Mouse (Mus musculus): ENCODE results near the gene Pak4. TPM values are rescaled to one million over a fixed set of nuclear protein-coding genes. Genes with fewer than 3 reads are reported as not detected.
"Not testable (repeated sequence)": the region's sequence is repeated elsewhere in the genome, so short reads cannot be mapped to it uniquely, and the experiment has no call there.

The Pak4 gene
- 31.8 and 34.3 TPM in 2 replicates for polyA plus RNA-seq (2016; fragmentation: Nextera tagmentation; extraction: Ambion mirVana)

- H3K9me3 ChIP-seq (replicated peaks) = no peaks in the 10 kb centered on the region
- peaks cover 44% of the 10 kb centered on the region for H3K4me1 ChIP-seq
- H3K9ac ChIP-seq = peak within 1 kb of the TSS; percentile 76
- H3K4me2 ChIP-seq (replicated peaks) = peak within 1 kb of the TSS; percentile 79
- no peaks in the 10 kb centered on the region for H3K27me3 ChIP-seq
- peak; percentile 94 for ATAC-seq (ENCODE audit: low FRiP score)
- H3K36me3 ChIP-seq = 0 out of 2 replicates have a peak, but pooled peaks cover 7% of the 10 kb centered on the region
- H3K27ac ChIP-seq = peak within 1 kb of the TSS; percentile 86
- H3K4me3 ChIP-seq = peak within 1 kb of the TSS; percentile 65
- under 1% methylated on average over 66 of the region's 66 CpGs for WGBS
Observed at GRCm38 (mm10) chr7:28597642-28598446, at the start of gene Pak4, which contains the start of gene Samd4b. Pak4 (minus strand) TSS chr7:28598185. Samd4b (minus strand) TSS chr7:28598144.

DNA sequence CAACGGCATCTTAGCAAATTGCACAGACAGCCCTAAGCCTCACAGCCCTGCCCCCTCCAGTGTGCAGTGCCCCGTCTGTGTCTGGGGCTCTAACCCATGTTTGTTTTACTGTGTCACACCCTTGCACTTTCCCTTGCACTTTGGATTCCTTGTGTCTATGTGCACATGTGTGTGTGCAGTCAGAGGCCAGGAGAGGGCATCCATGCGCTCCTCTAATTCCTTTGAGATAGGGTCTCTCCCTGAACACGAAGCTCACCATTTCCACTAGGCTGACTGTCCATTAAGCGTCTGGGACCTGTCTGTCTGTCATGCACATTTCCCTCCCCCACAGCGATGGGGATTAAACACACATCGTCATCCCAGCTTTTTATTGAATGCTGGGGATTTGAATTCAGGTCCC is 49.0 kb upstream of the Pak4 start:
- no peak overlapping the region for H3K4me3 ChIP-seq
- H3K9me3 ChIP-seq (replicated peaks) = 0 out of 2 replicates have a peak, but pooled peaks cover 3% of the 10 kb centered on the region
- no peak overlapping the region for H3K9ac ChIP-seq
- H3K4me1 ChIP-seq = no peaks in the 10 kb centered on the region
- H3K36me3 ChIP-seq = no peaks in the 10 kb centered on the region
- H3K4me2 ChIP-seq (replicated peaks) = no peak overlapping the region
- H3K27ac ChIP-seq = no peak overlapping the region
- ATAC-seq (ENCODE audit: low FRiP score) = no peak
- WGBS = 56% methylated on average over 7 of the region's 7 CpGs
- no peaks in the 10 kb centered on the region for H3K27me3 ChIP-seq

DNA sequence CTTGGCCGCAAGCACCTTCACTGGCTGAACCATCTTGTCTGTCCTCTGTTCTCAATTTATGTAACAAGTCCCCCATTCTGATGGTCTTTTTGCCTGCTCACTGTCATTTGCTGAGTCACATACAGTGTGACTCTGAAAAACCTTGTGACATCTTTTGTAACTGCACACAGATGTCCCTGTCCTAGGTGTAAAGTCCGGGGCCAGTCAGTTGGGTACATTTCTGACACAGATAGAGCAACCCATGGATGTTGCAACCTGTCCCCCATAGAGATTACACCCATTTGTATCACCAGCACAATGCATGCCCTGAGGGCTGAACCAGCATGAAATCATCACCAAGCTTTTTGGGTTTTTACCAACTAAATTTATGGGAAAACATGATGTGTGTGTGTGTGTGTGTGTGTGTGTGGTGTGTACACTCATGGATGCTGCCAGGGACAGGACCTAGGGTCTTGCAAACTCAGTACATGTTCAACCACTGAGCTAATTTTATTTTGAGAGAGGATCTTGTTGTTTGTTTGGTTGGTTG is 48.0 kb upstream of the Pak4 start:
- Histone ChIP-seq H3K9ac (no peak overlapping the region), H3K27ac (no peak overlapping the region), H3K9me3 (replicated peaks) (0 out of 2 replicates have a peak, but pooled peaks cover under 1% of the 10 kb centered on the region), H3K4me1 (no peaks in the 10 kb centered on the region), H3K4me3 (no peak overlapping the region), H3K36me3 (no peaks in the 10 kb centered on the region), H3K4me2 (replicated peaks) (no peak overlapping the region), H3K27me3 (no peaks in the 10 kb centered on the region)
- no peak for ATAC-seq (ENCODE audit: low FRiP score)
- 91% methylated on average over 2 of the region's 2 CpGs for WGBS

GRCm38 (mm10) chr7:28645366-28645765 is 47.4 kb upstream of the Pak4 start:
- no peak for ATAC-seq (ENCODE audit: low FRiP score)
- Histone ChIP-seq H3K9ac (no peak overlapping the region), H3K4me1 (no peaks in the 10 kb centered on the region), H3K4me3 (no peak overlapping the region), H3K27me3 (no peaks in the 10 kb centered on the region), H3K36me3 (no peaks in the 10 kb centered on the region), H3K9me3 (replicated peaks) (no peaks in the 10 kb centered on the region), H3K4me2 (replicated peaks) (no peak overlapping the region), H3K27ac (no peak overlapping the region)
- WGBS = 45% methylated on average over 6 of the region's 6 CpGs

- no peak overlapping the region for H3K9ac ChIP-seq
- H3K27me3 ChIP-seq = no peaks in the 10 kb centered on the region
- no peaks in the 10 kb centered on the region for H3K9me3 ChIP-seq (replicated peaks)
- no peak overlapping the region for H3K27ac ChIP-seq
- WGBS = 81% methylated on average over 8 of the region's 8 CpGs
- no peaks in the 10 kb centered on the region for H3K36me3 ChIP-seq
- H3K4me1 ChIP-seq = no peaks in the 10 kb centered on the region
- H3K4me3 ChIP-seq = no peak overlapping the region
- no peak for ATAC-seq (ENCODE audit: low FRiP score)
- no peak overlapping the region for H3K4me2 ChIP-seq (replicated peaks)
Observed at GRCm38 (mm10) chr7:28641546-28641945, 43.6 kb upstream of the Pak4 start.

DNA sequence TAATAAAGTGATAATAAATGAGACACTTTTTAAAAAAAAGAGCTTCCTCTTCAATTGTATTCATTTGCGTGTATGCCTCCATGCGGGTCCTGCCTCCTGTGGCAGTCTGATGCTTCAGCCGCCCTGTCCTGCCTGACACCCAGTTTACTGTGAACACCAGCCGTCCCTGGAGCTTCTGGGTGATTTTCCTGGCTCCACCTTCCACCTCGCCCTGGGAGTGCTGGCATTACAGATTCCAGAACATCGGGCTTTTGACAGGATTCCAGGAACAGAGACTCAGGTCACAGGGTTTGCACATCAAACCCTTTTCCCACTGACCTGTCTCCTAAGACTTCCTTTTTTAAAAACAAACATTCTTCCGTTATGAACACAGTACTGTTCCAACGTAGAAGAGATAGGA is 39.5 kb upstream of the Pak4 start:
- Histone ChIP-seq H3K36me3 (no peaks in the 10 kb centered on the region), H3K9me3 (replicated peaks) (no peaks in the 10 kb centered on the region), H3K4me3 (no peak overlapping the region), H3K27me3 (0 out of 2 replicates have a peak, but pooled peaks cover 3% of the 10 kb centered on the region), H3K27ac (no peak overlapping the region), H3K4me2 (replicated peaks) (no peak overlapping the region), H3K4me1 (no peaks in the 10 kb centered on the region), H3K9ac (no peak overlapping the region; the same call in 1 of the 2 replicates)
- 21% methylated on average over 8 of the region's 8 CpGs for WGBS
- ATAC-seq (ENCODE audit: low FRiP score) = no peak

DNA sequence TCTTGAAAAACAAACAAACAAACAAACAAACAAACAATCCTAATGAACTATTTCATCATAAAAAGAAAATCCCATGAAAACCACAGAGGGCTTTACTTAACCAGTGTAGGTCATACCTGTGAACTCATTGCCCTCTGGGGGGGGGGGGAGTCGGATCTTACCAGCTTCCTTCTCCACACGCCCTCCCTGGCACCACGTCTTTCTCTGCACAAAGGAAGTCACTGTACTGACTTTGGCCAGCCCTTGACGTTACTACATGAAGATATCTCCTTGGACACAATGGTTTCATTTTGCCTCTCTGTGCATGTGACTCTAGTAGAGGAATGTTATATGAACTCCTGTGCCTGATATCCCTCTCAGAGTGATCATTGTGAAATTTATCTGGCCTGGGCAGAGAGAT is 36.1 kb upstream of the Pak4 start:
- Histone ChIP-seq H3K4me1 (peaks cover 15% of the 10 kb centered on the region), H3K9me3 (replicated peaks) (no peaks in the 10 kb centered on the region), H3K27me3 (peaks cover 30% of the 10 kb centered on the region), H3K27ac (no peak overlapping the region), H3K4me3 (no peak overlapping the region), H3K36me3 (no peaks in the 10 kb centered on the region), H3K4me2 (replicated peaks) (no peak overlapping the region), H3K9ac (no peak overlapping the region)
- 68% methylated on average over 4 of the region's 4 CpGs for WGBS
- ATAC-seq (ENCODE audit: low FRiP score) = no peak

GRCm38 (mm10) chr7:28631073-28631472 is 33.1 kb upstream of the Pak4 start, which contains the start of gene Acp7:
Acp7 (minus strand) TSS chr7:28631332.
- H3K9me3 ChIP-seq (replicated peaks) = no peaks in the 10 kb centered on the region
- H3K36me3 ChIP-seq = no peaks in the 10 kb centered on the region
- H3K4me2 ChIP-seq (replicated peaks) = peak within 1 kb of the TSS; percentile 45
- H3K4me3 ChIP-seq = peak within 1 kb of the TSS; percentile 19
- 25% methylated on average over 10 of the region's 10 CpGs for WGBS
- peaks cover 15% of the 10 kb centered on the region for H3K4me1 ChIP-seq
- ATAC-seq (ENCODE audit: low FRiP score) = no peak
- H3K27ac ChIP-seq = no peak within 1 kb of the TSS
- peaks cover 43% of the 10 kb centered on the region for H3K27me3 ChIP-seq
- H3K9ac ChIP-seq = peak within 1 kb of the TSS; percentile 36; the same call in 1 of the 2 replicates

DNA sequence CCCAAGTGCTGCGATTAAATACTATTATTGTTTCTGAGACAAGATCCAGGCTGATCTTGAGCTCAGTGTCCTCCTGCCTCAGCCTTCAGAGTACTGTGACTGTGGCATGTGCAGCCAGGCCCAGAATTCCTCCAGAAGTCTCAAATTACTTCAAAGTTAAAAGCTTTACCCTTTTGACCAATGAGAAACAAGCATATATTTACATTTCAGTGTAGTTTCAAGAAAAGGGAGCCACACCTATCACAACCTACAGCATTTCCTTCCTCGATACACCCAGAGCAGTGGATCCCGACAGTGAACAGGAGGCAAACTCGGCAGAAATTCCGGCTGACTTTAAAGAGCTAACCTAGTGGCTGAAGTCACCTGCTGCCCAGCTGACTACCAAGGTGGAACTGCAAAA is 26.8 kb upstream of the Pak4 start:
- peaks cover 20% of the 10 kb centered on the region for H3K27me3 ChIP-seq
- no peak overlapping the region for H3K4me3 ChIP-seq
- no peaks in the 10 kb centered on the region for H3K36me3 ChIP-seq
- H3K9me3 ChIP-seq (replicated peaks) = no peaks in the 10 kb centered on the region
- H3K9ac ChIP-seq = no peak overlapping the region
- no peak overlapping the region for H3K4me2 ChIP-seq (replicated peaks)
- H3K4me1 ChIP-seq = 0 out of 2 replicates have a peak, but pooled peaks cover 4% of the 10 kb centered on the region
- H3K27ac ChIP-seq = no peak overlapping the region
- 86% methylated on average over 5 of the region's 5 CpGs for WGBS
- no peak for ATAC-seq (ENCODE audit: low FRiP score)

DNA sequence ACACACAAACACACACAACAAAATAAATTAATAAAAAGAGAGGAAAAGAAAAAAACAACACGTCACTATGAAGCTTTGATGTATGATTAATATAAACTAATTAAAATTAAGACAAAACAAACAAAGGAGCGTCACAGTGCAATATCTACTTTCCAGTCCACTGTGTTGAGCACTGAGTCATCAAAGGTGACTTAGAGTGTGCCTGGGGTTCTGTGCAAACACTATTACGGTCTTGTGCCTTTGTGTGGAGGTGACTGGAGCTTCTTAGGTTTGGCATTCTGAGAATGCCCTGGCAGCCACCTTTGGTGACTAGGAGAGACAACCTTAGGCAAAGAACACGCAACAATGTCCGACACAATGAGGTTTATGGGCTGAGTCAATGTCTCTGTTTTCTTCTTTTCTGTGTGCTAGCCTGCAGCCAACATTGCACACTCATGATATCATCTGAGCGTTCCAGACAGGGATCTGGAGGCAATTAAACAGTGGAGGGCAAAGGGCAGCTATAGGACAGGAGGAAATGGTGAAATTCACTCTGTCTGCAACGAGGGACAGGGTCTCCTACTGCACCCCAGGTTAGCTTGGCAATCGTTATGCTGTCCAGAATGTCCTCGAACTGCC is 21.2 kb upstream of the Pak4 start:
- 76% methylated on average over 9 of the region's 9 CpGs for WGBS
- H3K4me3 ChIP-seq = no peak overlapping the region
- H3K4me1 ChIP-seq = no peaks in the 10 kb centered on the region
- no peaks in the 10 kb centered on the region for H3K36me3 ChIP-seq
- ATAC-seq (ENCODE audit: low FRiP score) = no peak
- H3K9me3 ChIP-seq (replicated peaks) = no peaks in the 10 kb centered on the region
- no peak overlapping the region for H3K9ac ChIP-seq
- no peak overlapping the region for H3K27ac ChIP-seq
- no peak overlapping the region for H3K4me2 ChIP-seq (replicated peaks)
- H3K27me3 ChIP-seq = no peaks in the 10 kb centered on the region

- no peak overlapping the region for H3K4me3 ChIP-seq
- H3K36me3 ChIP-seq = no peaks in the 10 kb centered on the region
- peaks cover 4% of the 10 kb centered on the region; the same call in 1 of the 2 replicates for H3K4me1 ChIP-seq
- no peaks in the 10 kb centered on the region for H3K9me3 ChIP-seq (replicated peaks)
- H3K9ac ChIP-seq = 0 out of 2 replicates have a peak overlapping the region, but pooled peaks have one; percentile 3
- H3K27me3 ChIP-seq = no peaks in the 10 kb centered on the region
- 89% methylated on average over 8 of the region's 8 CpGs for WGBS
- ATAC-seq (ENCODE audit: low FRiP score) = no peak
- H3K27ac ChIP-seq = no peak overlapping the region
- no peak overlapping the region for H3K4me2 ChIP-seq (replicated peaks)
Observed at GRCm38 (mm10) chr7:28605951-28606350, 8.0 kb upstream of the Pak4 start.

GRCm38 (mm10) chr7:28603788-28604187 is 5.8 kb upstream of the Pak4 start:
- not testable (repeated sequence) for ATAC-seq (ENCODE audit: low FRiP score)

More at GRCm38 (mm10) chr7:28603788-28604187, 5.8 kb upstream of the Pak4 start:
- H3K4me2 ChIP-seq (replicated peaks); H3K27me3 ChIP-seq; H3K4me3 ChIP-seq; H3K9ac ChIP-seq; H3K9me3 ChIP-seq (replicated peaks); H3K4me1 ChIP-seq; H3K27ac ChIP-seq; H3K36me3 ChIP-seq: not testable (repeated sequence)
- WGBS = 78% methylated on average over 2 of the region's 2 CpGs
